Mouse (Mus musculus) urinary bladder, adult 18-20 months (tissue): ENCODE results near the gene Trim25.
A peak's percentile ranks its signal among the peaks of the same experiment; 100 is the strongest.

ENCODE experiments used
- DNase-seq, 2 experiments: peaks; one replicate each; pipeline ENCODE4 v3.0.0; 2022; ENCODE audit warnings: low spot score in 2 of 2, mixed read lengths in 2 of 2

The Trim25 gene

DNA sequence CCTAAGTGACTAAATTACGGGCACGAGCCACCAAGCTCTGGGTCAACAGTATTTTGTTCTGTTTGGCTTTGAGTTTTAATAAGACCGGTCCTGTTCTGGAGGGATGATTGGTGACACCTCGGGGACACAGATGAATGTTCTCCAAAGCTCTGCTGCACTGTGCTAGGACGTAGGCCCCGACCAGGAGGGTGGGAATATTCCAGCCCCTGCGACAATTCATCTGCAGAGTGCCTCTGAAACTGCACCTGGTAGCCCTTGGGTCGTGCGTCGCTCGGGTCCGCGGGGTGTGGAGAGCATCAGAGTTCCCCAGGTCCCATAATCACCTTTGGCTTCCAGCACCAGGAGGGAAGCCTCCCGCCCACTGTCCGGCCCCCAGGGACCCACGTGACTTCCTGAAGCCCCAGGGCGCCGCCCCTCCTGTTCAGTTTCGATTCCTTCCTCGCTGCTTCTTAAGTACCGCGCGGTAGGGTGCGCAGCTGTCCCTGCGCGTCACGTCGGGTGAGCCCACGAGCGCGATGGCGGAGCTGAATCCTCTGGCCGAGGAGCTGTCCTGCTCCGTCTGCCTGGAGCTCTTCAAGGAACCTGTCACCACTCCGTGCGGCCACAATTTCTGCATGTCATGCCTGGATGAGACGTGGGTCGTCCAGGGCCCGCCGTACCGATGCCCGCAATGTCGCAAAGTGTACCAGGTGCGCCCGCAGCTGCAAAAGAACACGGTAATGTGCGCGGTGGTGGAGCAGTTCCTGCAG is at the start of gene Trim25:
Gene Trim25 (plus strand): TSS at position 403 of the 749 bp plus-strand sequence.
- peak; percentile 90 for DNase-seq

- DNase-seq: no peak
Observed at GRCm38 (mm10) chr11:88949802-88950639, 49.2 kb upstream of the Trim25 start.

- DNase-seq: no peak
Observed at GRCm38 (mm10) chr11:88950640-88951250, 48.4 kb upstream of the Trim25 start.

DNA sequence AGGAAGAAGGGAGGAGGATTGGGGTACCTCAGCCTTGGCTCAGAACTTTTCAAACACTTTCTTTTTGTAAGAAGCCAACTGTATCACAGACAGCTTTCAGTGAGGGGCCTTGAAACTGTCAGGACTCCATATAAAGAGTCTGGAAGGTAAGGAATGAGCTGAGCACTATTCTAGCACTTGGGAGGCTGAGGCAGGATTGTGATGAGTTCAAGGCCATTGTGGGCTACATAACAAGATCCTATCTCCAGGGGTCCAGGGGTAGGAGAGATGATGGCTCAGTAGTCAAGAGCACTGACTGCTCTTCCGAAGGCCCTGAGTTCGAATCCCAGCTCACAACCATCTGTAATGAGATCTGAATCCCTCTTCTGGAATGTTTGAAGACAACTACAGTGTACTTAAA is 47.6 kb upstream of the Trim25 start:
- DNase-seq: no peak

DNA sequence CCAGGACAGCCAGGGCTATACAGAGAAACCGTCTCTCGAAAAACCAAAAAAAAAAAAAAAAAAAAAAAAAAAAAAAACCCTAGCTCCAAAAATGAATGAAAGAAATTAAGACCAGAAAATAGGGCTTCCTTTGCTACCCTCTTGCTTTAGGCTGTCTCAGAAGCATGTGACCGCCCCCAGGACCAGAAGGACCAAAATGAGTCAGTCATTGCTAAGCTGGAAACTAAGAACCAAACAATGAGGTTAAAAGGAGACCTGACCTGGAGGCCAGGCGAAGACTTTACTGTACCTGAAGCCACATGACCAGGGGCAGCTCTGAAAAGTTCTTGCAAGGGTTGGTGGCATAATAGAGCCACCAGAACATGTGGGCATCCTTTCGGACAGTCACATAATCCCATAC is 47.1 kb upstream of the Trim25 start:
- no peak for DNase-seq

GRCm38 (mm10) chr11:88953582-88953981 is 45.6 kb upstream of the Trim25 start:
- DNase-seq: no peak

GRCm38 (mm10) chr11:88954803-88955202 is 44.4 kb upstream of the Trim25 start:
- no peak for DNase-seq

GRCm38 (mm10) chr11:88955217-88955969 is 43.8 kb upstream of the Trim25 start, which contains the start of gene Scpep1:
Scpep1 (minus strand) TSS chr11:88955465.
- DNase-seq: peak; percentile 94

GRCm38 (mm10) chr11:88958851-88959250 is 40.3 kb upstream of the Trim25 start:
- DNase-seq: no peak

DNA sequence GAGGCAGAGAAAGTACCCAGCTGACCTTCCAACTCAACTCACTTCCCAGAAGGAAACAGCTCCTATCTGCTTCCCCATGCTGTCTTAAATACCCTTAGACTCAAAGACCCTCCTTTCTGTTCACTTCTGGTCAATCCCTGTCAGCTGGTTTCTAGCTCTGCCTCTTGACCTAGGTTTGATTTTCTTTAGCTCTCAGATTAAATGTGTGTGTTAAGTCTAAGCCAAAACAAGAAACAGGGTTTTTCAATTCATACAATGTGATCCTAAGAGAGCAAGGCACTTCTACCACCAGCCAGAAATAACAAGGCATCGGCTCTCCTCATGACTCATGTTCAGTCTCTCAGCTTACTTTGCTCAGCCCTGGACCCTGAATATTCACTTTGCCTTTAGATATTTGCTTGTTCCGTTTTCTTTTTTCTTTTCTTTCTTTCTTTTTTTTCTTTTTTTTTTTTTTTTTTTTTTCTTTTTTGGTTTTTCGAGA is 32.3 kb upstream of the Trim25 start, which contains the start of gene Elobl:
Gene Elobl (minus strand): TSS at position 51 of the 481 bp plus-strand sequence.
- DNase-seq: no peak

GRCm38 (mm10) chr11:88970202-88970732 is 28.9 kb upstream of the Trim25 start, which contains the start of gene Coil:
Coil (plus strand) TSS chr11:88970252.
- DNase-seq: no peak

DNA sequence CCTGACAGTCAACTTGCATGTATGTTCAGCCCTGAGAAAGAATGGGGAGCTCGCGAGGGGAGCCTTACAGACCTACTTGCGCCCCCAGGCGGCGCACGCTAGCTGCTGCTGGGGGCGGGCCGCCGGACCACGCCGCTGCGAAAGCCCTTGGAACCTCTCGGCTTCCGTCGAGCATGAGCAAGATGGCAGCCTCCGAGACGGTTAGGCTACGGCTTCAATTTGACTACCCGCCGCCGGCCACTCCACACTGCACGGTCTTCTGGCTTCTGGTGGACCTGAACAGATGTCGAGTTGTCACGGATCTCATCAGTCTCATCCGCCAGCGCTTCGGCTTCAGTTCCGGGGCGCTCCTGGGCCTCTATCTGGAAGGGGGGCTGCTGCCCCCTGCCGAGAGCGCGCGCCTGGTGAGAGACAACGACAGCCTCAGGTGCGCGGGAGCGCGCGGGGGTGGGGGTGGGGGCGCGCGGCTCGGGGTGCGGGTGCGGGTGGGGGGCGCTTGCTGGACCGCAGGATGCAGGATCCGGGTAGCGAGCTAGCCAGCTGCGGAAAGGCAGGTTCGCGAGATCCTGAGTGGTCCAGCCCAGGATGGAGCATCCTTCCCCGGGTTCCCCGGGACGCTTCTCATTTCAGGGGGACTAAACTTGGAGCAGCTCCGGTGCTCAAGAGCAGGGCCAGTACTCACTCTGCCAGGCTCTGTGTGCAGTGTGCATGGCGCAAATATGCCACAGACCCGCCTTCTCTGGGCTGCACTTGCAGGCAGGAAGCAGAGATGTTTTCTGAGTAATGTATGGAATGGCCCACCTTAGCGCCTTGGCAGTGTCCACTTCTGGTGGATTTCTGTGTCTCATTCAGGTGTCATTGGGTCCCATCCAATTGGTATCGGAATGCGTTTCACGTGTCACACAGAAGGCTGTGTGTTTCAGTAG is 25.1 kb upstream of the Trim25 start:
- DNase-seq: peak; percentile 88 to 91

GRCm38 (mm10) chr11:88976320-88976719 is 22.9 kb upstream of the Trim25 start:
- DNase-seq: no peak

GRCm38 (mm10) chr11:88977188-88977587 is 22.0 kb upstream of the Trim25 start:
- no peak for DNase-seq

DNA sequence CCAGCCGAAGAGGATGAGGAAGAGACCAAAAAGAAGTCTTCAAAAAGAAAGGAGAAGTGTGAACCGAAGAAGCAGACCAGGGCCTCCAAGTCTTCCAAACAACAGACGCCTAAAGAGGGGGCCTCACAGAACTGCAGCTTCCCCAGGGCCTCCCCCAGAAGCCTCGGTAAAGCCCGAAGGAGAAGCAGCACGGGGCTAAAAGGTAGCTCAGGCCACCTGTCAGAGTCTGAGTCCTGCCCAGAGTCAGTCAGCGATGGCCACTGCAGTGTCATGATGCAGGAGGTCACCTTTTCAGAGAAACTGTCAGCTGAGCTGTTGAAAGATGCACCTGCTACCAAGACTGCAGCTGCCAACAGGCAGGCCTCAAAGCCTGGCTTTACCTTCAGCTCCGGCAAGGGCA is 17.8 kb upstream of the Trim25 start:
- DNase-seq: no peak

- no peak for DNase-seq
Observed at GRCm38 (mm10) chr11:88986616-88987015, 12.6 kb upstream of the Trim25 start.

DNA sequence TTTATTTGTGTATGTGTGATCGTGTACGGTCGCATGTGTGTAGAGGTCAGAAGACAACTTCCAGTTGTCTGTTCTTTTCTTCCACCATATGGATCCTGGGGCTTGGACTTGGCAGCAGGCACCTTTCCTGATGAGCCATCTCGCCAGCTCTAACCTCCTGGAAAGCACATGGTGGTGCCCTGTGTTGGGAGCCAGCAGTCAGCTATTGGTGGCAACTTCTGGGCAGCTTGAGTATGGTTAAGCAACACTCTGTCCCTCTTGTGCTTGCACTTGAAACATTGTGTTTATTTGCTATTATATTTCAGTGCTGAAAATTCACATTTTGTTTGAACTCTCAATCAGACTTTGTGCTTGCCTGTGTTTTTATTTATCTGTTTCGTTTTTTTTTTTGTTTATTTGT is 10.2 kb upstream of the Trim25 start:
- DNase-seq: no peak

DNA sequence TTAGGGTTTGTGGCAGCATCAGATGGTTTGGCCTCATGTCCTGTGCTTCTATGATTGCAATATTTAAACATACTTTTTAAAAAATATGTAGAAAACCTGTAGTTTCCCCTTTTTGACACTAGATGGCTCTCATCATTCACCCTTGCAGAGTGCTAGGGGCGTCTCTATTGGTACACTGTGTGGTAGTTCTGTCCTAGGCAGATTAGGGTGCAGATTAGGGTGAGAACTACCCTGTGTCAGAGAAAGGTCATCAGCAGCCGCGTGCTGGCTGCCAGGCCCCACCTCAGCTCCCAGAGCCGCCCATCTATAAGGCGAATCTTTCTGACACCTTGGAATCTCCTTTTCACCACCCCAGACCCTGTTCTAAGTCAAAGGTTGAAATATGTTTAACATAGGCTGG is 9.6 kb upstream of the Trim25 start:
- no peak for DNase-seq

DNA sequence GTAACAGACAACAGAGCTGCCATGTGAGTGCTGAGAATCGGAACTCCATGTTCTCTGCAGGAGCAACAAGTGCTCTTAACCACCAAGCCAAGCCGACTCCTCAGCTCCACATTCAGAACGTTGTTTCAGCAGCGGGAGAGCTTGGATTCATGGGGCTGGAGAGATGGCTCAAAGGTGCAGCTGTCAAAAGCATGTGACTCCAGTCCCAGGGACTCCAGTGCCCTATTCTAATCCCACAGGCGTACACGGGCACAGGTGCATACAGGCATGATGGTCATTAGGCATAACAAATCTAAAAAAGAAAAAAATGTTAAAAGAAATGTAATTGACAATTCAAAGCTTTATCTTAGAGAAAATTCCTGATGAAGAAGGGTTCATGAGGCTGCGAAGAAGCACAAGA is 6.0 kb upstream of the Trim25 start:
- no peak for DNase-seq

DNA sequence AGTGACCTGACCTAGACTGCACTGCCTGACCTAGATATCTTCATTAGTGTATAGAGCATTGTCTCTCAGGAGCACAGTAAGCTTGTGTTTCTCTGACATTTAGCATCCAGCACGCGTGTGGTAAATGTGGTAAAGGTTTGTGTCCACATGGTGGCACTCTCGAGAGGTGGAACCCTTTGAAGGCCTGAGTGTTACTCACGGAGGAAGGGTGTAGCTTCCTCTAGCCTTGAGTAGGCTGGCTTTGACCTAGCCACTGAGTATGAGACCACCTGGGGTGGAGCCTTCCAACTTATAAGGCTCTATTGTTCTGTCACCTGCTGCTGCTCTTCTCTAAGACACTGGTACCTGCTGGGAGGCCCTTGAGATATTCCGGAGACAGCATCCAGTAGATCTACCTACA is 5.6 kb upstream of the Trim25 start:
- peak in 1 of 2 experiments; percentile 37 for DNase-seq
